Mouse (Mus musculus) embryonic facial prominence, embryonic 13.5 days (tissue): ENCODE results near the gene Mtus2. TPM values are rescaled to one million over a fixed set of nuclear protein-coding genes. Genes with fewer than 3 reads are reported as not detected.

ENCODE experiments used
- ATAC-seq: fragments of 200-750 bp; cut with Nextera tagmentation; 2 replicates; pipeline ENCODE4 v1.8.0; 2017; ENCODE audit warnings: low read depth; ENCODE audit not compliant: insufficient number of reproducible peaks, insufficient read depth, low FRiP score, low TSS enrichment
- H3K27ac ChIP-seq: fragments of 300-500 bp; sonication (generic); 2 replicates; pipeline ENCODE4 v1.5.1; 2015; ENCODE audit warnings: moderate library complexity, mild to moderate bottlenecking, inconsistent platforms
- H3K27me3 ChIP-seq: fragments of 300-500 bp; sonication (generic); 2 replicates; pipeline ENCODE4 v1.6.1; 2015; ENCODE audit warnings: mild to moderate bottlenecking, inconsistent platforms
- H3K36me3 ChIP-seq: fragments of 300-500 bp; sonication (generic); 2 replicates; pipeline ENCODE4 v1.6.1; 2015; ENCODE audit warnings: mild to moderate bottlenecking, inconsistent platforms
- H3K4me1 ChIP-seq: fragments of 300-500 bp; sonication (generic); 2 replicates; pipeline ENCODE4 v1.6.1; 2015; ENCODE audit warnings: inconsistent platforms
- H3K4me2 ChIP-seq: fragments of 300-500 bp; sonication (generic); 2 replicates; pipeline ENCODE4 v1.6.1; 2015; ENCODE audit warnings: moderate library complexity, mild to moderate bottlenecking, inconsistent platforms
- H3K4me3 ChIP-seq: fragments of 300-500 bp; sonication (generic); 2 replicates; pipeline ENCODE4 v1.5.1; 2015; ENCODE audit warnings: mild to moderate bottlenecking, inconsistent platforms
- H3K9ac ChIP-seq: fragments of 300-500 bp; sonication (generic); 2 replicates; pipeline ENCODE4 v1.6.1; 2015; ENCODE audit warnings: mild to moderate bottlenecking, inconsistent platforms
- H3K9me3 ChIP-seq: fragments of 300-500 bp; sonication (generic); 2 replicates; pipeline ENCODE4 v1.6.1; 2016; ENCODE audit warnings: inconsistent platforms
- WGBS: fragments of 180-500 bp; shearing (Covaris S2); methylation state at CpG from one replicate; pipeline ENCODE4 v1.1.7; 2015; ENCODE audit warnings: mixed read lengths; 5-methylcytosine and 5-hydroxymethylcytosine counted together
- polyA plus RNA-seq: library from polyadenylated mRNA; unstranded; fragments of >200 nt; fragmentation: Nextera tagmentation; extraction: Ambion mirVana; gene quantifications from 2 replicates; pipeline ENCODE4 v1.2.1, GENCODE M21; 2015

Mtus2 gene
- polyA plus RNA-seq, 1 experiment from 2014 or later, result 8.1 TPM

GRCm38 (mm10) chr5:148224004-148224403 is 266.9 kb downstream of the Mtus2 start:
- Histone ChIP-seq H3K36me3 (no peaks in the 10 kb centered on the region), H3K4me1 (no peaks in the 10 kb centered on the region), H3K4me3 (no peak overlapping the region), H3K27ac (no peak overlapping the region), H3K9ac (no peak overlapping the region), H3K27me3 (no peaks in the 10 kb centered on the region), H3K4me2 (no peak overlapping the region), H3K9me3 (peaks cover 4% of the 10 kb centered on the region; the same call in 1 of the 2 replicates)
- no peak for ATAC-seq
- WGBS, result 89% methylated on average over 16 of the region's 16 CpGs

DNA sequence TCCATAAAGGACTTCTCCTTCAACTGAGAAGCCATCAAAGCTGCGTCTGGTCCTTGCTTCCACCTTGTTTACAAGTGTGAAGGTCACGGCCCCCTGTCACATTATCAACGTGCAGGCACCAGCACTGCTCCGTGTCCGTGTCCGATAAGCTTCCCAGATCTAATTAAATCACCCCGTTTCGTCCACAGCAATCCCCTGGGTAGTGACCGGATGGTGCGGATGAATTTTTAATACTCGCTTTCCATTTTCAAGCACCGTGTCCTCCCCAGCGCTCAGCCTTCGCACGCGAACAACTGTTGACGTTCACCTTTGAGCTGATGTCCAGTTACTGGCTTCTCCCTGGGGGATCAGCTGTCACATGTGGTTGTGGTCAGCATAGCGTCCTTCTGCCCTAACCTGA is 276.6 kb downstream of the Mtus2 start:
- Histone ChIP-seq H3K4me1 (no peaks in the 10 kb centered on the region), H3K36me3 (no peaks in the 10 kb centered on the region), H3K9ac (no peak overlapping the region), H3K9me3 (no peaks in the 10 kb centered on the region), H3K4me3 (no peak overlapping the region), H3K4me2 (no peak overlapping the region), H3K27me3 (0 out of 2 replicates have a peak, but pooled peaks cover 4% of the 10 kb centered on the region), H3K27ac (no peak overlapping the region)
- WGBS, result 82% methylated on average over 18 of the region's 18 CpGs
- ATAC-seq, result no peak

- Histone ChIP-seq H3K36me3 (no peaks in the 10 kb centered on the region), H3K9ac (no peak overlapping the region), H3K4me3 (no peak overlapping the region), H3K27me3 (peaks cover 8% of the 10 kb centered on the region; the same call in 1 of the 2 replicates), H3K27ac (no peak overlapping the region), H3K4me1 (no peaks in the 10 kb centered on the region), H3K9me3 (no peaks in the 10 kb centered on the region), H3K4me2 (no peak overlapping the region)
- ATAC-seq, result no peak
- WGBS, result 48% methylated on average over 9 of the region's 9 CpGs
Measured at GRCm38 (mm10) chr5:148236616-148237015, 279.5 kb downstream of the Mtus2 start.

GRCm38 (mm10) chr5:148239067-148239466 is 281.9 kb downstream of the Mtus2 start:
- no peak overlapping the region for H3K4me3 ChIP-seq
- no peaks in the 10 kb centered on the region for H3K4me1 ChIP-seq
- ATAC-seq, result no peak
- H3K9me3 ChIP-seq, result no peaks in the 10 kb centered on the region
- H3K27me3 ChIP-seq, result peaks cover 8% of the 10 kb centered on the region; the same call in 1 of the 2 replicates
- H3K36me3 ChIP-seq, result no peaks in the 10 kb centered on the region
- H3K4me2 ChIP-seq, result no peak overlapping the region
- H3K9ac ChIP-seq, result no peak overlapping the region
- H3K27ac ChIP-seq, result no peak overlapping the region

DNA sequence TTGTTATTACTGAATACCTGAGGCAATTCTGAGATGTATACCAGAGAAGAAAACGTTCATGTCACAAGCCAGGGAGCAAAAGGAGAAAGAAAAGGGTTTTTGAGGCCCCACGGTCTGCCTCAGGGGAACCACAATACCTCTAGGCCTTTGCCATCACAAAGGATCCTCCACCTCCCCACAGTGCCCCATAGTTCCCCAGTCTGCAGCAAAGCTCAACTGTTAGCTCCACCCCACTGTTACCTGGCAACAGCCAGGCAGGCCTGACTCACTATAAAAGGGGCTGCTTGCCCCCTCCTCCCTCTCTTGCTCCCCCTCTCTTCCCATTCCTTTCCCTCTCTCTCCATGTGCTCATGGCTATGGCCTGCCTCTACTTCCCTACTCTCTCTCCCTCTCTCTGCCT is 282.6 kb downstream of the Mtus2 start:
- no peak overlapping the region for H3K4me3 ChIP-seq
- H3K4me2 ChIP-seq, result no peak overlapping the region
- no peak overlapping the region for H3K27ac ChIP-seq
- H3K36me3 ChIP-seq, result no peaks in the 10 kb centered on the region
- ATAC-seq, result no peak
- no peak overlapping the region for H3K9ac ChIP-seq
- no peaks in the 10 kb centered on the region for H3K9me3 ChIP-seq
- no peaks in the 10 kb centered on the region for H3K4me1 ChIP-seq
- 21% methylated on average over 2 of the region's 2 CpGs for WGBS
- H3K27me3 ChIP-seq, result peaks cover 8% of the 10 kb centered on the region; the same call in 1 of the 2 replicates

GRCm38 (mm10) chr5:148241932-148242331 is 284.8 kb downstream of the Mtus2 start:
- Histone ChIP-seq H3K4me3 (no peak overlapping the region), H3K4me2 (no peak overlapping the region), H3K9me3 (no peaks in the 10 kb centered on the region), H3K27me3 (peaks cover 8% of the 10 kb centered on the region; the same call in 1 of the 2 replicates), H3K4me1 (no peaks in the 10 kb centered on the region), H3K36me3 (no peaks in the 10 kb centered on the region), H3K9ac (no peak overlapping the region), H3K27ac (no peak overlapping the region)
- 6% methylated on average over 7 of the region's 7 CpGs for WGBS
- ATAC-seq, result no peak

DNA sequence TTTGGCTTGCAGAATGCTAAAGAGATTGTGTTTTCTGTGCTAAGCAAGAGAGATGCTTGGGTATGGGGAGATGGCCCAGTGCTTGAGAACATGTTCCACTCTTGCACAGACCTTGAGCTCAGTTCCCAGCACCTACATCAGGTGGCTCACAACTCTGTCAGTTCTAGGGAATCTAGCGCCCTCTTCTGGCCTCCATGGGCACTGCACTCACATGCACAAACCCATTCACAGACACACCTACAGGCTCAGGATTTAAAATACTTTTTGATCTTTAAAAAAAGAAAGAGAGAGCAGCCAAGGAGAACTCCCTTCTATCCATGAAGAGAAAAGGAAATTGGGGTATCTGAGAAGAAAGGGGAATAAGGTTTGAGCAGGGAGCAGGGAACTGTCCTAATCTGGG is 287.4 kb downstream of the Mtus2 start:
- no peak for ATAC-seq
- Histone ChIP-seq H3K27ac (no peak overlapping the region), H3K27me3 (peaks cover 4% of the 10 kb centered on the region; the same call in 1 of the 2 replicates), H3K4me1 (peaks cover 11% of the 10 kb centered on the region), H3K9me3 (no peaks in the 10 kb centered on the region), H3K36me3 (no peaks in the 10 kb centered on the region), H3K4me3 (no peak overlapping the region), H3K9ac (no peak overlapping the region), H3K4me2 (no peak overlapping the region)
- whole genome bisulfite sequencing, result 31% methylated on average over 1 of the region's 1 CpGs

DNA sequence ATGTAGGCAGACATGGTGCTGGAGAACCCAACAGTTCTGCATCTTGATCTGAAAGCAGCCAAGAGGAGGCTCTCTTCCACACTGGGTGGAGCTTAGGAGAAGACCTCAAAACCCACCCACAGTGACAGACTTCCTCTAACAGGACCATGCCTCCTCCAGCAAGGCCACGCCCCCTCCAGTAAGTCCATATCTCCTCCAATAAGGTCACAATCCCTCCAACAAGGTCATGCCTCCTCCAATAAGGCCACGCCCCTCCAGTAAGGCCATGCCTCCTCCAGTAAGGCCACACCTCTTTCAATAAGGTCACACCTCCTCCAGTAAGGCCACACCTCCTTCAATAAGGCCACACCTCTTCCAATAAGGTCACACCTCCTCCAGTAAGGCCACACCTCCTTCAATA is 288.3 kb downstream of the Mtus2 start:
- H3K4me2 ChIP-seq, result no peak overlapping the region
- no peak overlapping the region for H3K9ac ChIP-seq
- no peak overlapping the region for H3K4me3 ChIP-seq
- H3K36me3 ChIP-seq, result no peaks in the 10 kb centered on the region
- WGBS, result 75% methylated on average over 2 of the region's 2 CpGs
- H3K27ac ChIP-seq, result no peak overlapping the region
- H3K4me1 ChIP-seq, result peaks cover 11% of the 10 kb centered on the region
- ATAC-seq, result no peak
- no peaks in the 10 kb centered on the region for H3K9me3 ChIP-seq
- peaks cover 4% of the 10 kb centered on the region; the same call in 1 of the 2 replicates for H3K27me3 ChIP-seq

DNA sequence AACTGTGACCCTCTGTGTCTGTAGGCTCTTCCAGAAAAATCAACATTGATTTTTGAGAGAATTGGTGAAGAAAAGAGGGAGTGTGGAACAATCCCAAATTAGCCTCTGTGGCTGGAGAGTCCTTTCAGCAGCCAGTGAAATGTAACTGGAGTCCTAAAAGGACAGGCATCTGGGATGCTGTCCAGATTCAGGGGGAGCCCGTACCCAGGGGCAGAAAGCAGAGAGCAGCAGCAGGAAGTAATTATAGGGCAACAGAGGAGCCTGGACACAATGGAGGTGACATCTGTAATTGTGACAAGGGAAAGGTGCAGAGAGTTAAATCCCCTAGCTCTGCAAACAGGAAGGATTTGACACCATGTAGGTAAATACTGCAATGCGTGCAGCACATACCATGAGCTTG is 291.1 kb downstream of the Mtus2 start:
- no peak overlapping the region for H3K4me2 ChIP-seq
- no peak overlapping the region for H3K27ac ChIP-seq
- no peak overlapping the region for H3K4me3 ChIP-seq
- H3K36me3 ChIP-seq, result no peaks in the 10 kb centered on the region
- H3K9ac ChIP-seq, result no peak overlapping the region
- no peaks in the 10 kb centered on the region for H3K27me3 ChIP-seq
- no peaks in the 10 kb centered on the region for H3K9me3 ChIP-seq
- 8% methylated on average over 2 of the region's 2 CpGs for WGBS
- H3K4me1 ChIP-seq, result peaks cover 11% of the 10 kb centered on the region
- ATAC-seq, result no peak

- H3K27me3 ChIP-seq, result no peaks in the 10 kb centered on the region
- H3K4me2 ChIP-seq, result no peak overlapping the region
- H3K27ac ChIP-seq, result no peak overlapping the region
- no peaks in the 10 kb centered on the region for H3K36me3 ChIP-seq
- peaks cover 16% of the 10 kb centered on the region for H3K4me1 ChIP-seq
- no peaks in the 10 kb centered on the region for H3K9me3 ChIP-seq
- H3K4me3 ChIP-seq, result no peak overlapping the region
- ATAC-seq, result no peak
- H3K9ac ChIP-seq, result no peak overlapping the region
Measured at GRCm38 (mm10) chr5:148251847-148252246, 294.7 kb downstream of the Mtus2 start.

GRCm38 (mm10) chr5:148262016-148262415 is 304.9 kb downstream of the Mtus2 start:
- peaks cover 7% of the 10 kb centered on the region for H3K4me1 ChIP-seq
- no peak overlapping the region for H3K9ac ChIP-seq
- 0 out of 2 replicates have a peak, but pooled peaks cover 5% of the 10 kb centered on the region for H3K9me3 ChIP-seq
- WGBS, result 85% methylated on average over 7 of the region's 7 CpGs
- H3K27me3 ChIP-seq, result peaks cover 27% of the 10 kb centered on the region
- no peak overlapping the region for H3K27ac ChIP-seq
- H3K4me2 ChIP-seq, result no peak overlapping the region
- ATAC-seq, result no peak
- H3K4me3 ChIP-seq, result no peak overlapping the region
- no peaks in the 10 kb centered on the region for H3K36me3 ChIP-seq

DNA sequence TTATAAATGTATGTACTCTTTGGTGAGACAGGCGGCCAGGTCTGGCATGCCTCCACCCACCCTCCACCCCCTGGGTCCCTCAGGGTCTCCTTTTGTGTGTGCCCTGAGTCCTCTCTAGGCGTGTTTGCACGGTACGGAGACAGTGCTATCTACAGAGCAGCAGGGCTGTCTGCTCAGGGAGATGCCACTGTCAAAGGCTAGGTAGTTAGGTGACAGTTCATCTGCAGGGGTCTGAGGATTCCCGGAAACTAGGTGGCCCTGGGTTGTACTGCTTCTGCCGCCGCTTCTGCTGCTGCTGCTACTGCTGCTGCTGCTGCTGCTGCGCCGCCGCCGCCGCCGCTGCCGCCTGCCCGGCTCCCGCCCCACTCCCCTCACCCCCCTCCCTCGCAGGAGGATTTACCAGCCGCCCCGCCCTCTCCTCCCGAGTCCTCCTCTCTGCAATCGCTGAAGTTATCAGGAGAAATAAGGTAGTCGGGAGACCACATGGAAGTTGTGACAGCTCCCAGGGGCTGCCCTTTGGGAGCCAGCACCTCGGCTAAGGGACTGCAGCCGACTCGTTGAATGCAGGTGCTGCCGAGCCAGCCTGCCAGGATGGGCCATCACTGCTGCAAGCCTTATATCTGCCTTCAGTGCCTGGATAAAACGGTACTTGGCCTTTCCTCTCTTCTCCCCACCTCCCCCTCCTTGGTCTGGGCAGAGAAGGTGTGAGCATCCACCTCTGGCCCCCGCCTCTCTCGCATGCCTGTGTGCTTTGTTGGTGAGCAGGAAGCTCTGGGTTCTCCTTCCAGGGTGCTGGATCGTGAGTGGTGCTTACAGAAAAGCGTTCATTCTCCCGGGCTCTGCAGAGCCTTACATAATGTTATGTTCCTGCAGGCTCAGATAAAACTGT is 307.9 kb downstream of the Mtus2 start:
- ATAC-seq, result peak; percentile 56; the same call in 1 of the 2 replicates
- peak overlapping the region; percentile 56 for H3K4me3 ChIP-seq
- H3K36me3 ChIP-seq, result no peaks in the 10 kb centered on the region
- 0 out of 2 replicates have a peak, but pooled peaks cover 3% of the 10 kb centered on the region for H3K9me3 ChIP-seq
- peaks cover 31% of the 10 kb centered on the region for H3K27me3 ChIP-seq
- peaks cover 7% of the 10 kb centered on the region for H3K4me1 ChIP-seq
- H3K4me2 ChIP-seq, result peak overlapping the region; percentile 83
- peak overlapping the region; percentile 73 for H3K9ac ChIP-seq
- 2% methylated on average over 32 of the region's 32 CpGs for WGBS
- H3K27ac ChIP-seq, result no peak overlapping the region
